Mouse (Mus musculus) lung, postnatal 0 days (tissue): ENCODE data around the gene Plekhf1. TPM values are rescaled to one million over a fixed set of nuclear protein-coding genes. Genes with fewer than 3 reads are reported as not detected.

Experiments
- ATAC-seq: fragments of 200-750 bp; cut with Nextera tagmentation; 2 replicates; pipeline ENCODE4 v1.8.0; 2017; ENCODE audit warnings: moderate library complexity
- DNase-seq: peaks from one replicate; pipeline ENCODE4 v3.0.0-alpha.2; 2016; ENCODE audit warnings: low spot score
- H3K27ac ChIP-seq: fragments of 300-500 bp; sonication (generic); 2 replicates; pipeline ENCODE4 v1.5.1; 2014; ENCODE audit warnings: antibody characterized with exemption, mild to moderate bottlenecking, low read length, mixed read lengths
- H3K27me3 ChIP-seq: fragments of 300-500 bp; sonication (generic); replicated peaks from 2 replicates; pipeline ENCODE4 v1.6.1; 2014; ENCODE audit warnings: low read length, mixed read lengths; ENCODE audit not compliant: insufficient read depth
- H3K36me3 ChIP-seq: fragments of 300-500 bp; sonication (generic); 2 replicates; pipeline ENCODE4 v1.6.1; 2014; ENCODE audit warnings: low read length, mixed read lengths; ENCODE audit not compliant: insufficient read depth
- H3K4me1 ChIP-seq: fragments of 300-500 bp; sonication (generic); 2 replicates; pipeline ENCODE4 v1.6.1; 2014; ENCODE audit warnings: antibody characterized with exemption, low read depth, low read length, mixed read lengths; ENCODE audit not compliant: insufficient read depth
- H3K4me2 ChIP-seq: fragments of 300-500 bp; sonication (generic); replicated peaks from 2 replicates; pipeline ENCODE4 v1.6.1; 2014; ENCODE audit warnings: low read depth, mild to moderate bottlenecking, low read length, moderate library complexity, mixed read lengths
- H3K4me3 ChIP-seq: fragments of 300-500 bp; sonication (generic); 2 replicates; pipeline ENCODE4 v1.5.1; 2014; ENCODE audit warnings: low read depth, low read length
- H3K9ac ChIP-seq: fragments of 300-500 bp; sonication (generic); replicated peaks from 2 replicates; pipeline ENCODE4 v1.6.1; 2014; ENCODE audit warnings: low read depth, mild to moderate bottlenecking
- H3K9me3 ChIP-seq: fragments of 300-500 bp; sonication (generic); 2 replicates; pipeline ENCODE4 v1.6.1; 2016; ENCODE audit warnings: low read length, mixed read lengths
- CTCF ChIP-seq: IDR thresholded peaks from 2 replicates; pipeline ENCODE4 v1.5.1; 2016; ENCODE audit warnings: antibody characterized with exemption, mild to moderate bottlenecking
- EP300 ChIP-seq: IDR thresholded peaks from 2 replicates; pipeline ENCODE4 v1.6.1; 2016; ENCODE audit warnings: antibody characterized with exemption, mild to moderate bottlenecking, control low read depth
- WGBS: fragments of 180-500 bp; shearing (Covaris S2); extraction: QIAGEN DNeasy Blood & Tissue Kit; methylation state at CpG from one replicate; pipeline ENCODE4 v1.1.7; 2014; 5-methylcytosine and 5-hydroxymethylcytosine counted together
- polyA plus RNA-seq: library from polyadenylated mRNA; unstranded; fragments of >200 nt; fragmentation: Nextera tagmentation; extraction: Ambion mirVana; gene quantifications from 2 replicates; pipeline ENCODE4 v1.2.1, GENCODE M21; 2015

Plekhf1 gene
- polyA plus RNA-seq: 2.5 and 3.9 TPM in 2 replicates

GRCm38 (mm10) chr7:38227900-38228298 is at the start of gene Plekhf1:
Gene Plekhf1 (minus strand): TSS chr7:38228016.
- Histone ChIP-seq H3K36me3 (no peaks in the 10 kb centered on the region), H3K4me2 (peak within 1 kb of the TSS; percentile 74), H3K27me3 (no peaks in the 10 kb centered on the region), H3K4me1 (peaks cover 2% of the 10 kb centered on the region; the same call in 1 of the 2 replicates), H3K4me3 (peak within 1 kb of the TSS; percentile 59), H3K27ac (peak within 1 kb of the TSS; percentile 90), H3K9me3 (no peaks in the 10 kb centered on the region), H3K9ac (peak within 1 kb of the TSS; percentile 53)
- ATAC-seq (peak; percentile 92), DNase-seq (peak; percentile 97)
- WGBS: under 1% methylated on average over 35 of the region's 36 CpGs
- TF ChIP-seq CTCF (no peak; the same call in 1 of the 2 replicates), EP300 (no peak)

GRCm38 (mm10) chr7:38272551-38272950 is 44.7 kb upstream of the Plekhf1 start:
- TF ChIP-seq EP300 (no peak), CTCF (no peak)
- H3K4me3 ChIP-seq: no peak overlapping the region
- H3K36me3 ChIP-seq: no peaks in the 10 kb centered on the region
- no peaks in the 10 kb centered on the region for H3K27me3 ChIP-seq
- no peak overlapping the region for H3K27ac ChIP-seq
- no peak for DNase-seq
- no peaks in the 10 kb centered on the region for H3K9me3 ChIP-seq
- H3K4me2 ChIP-seq: no peak overlapping the region
- H3K9ac ChIP-seq: no peak overlapping the region
- no peak for ATAC-seq
- peaks cover 3% of the 10 kb centered on the region; the same call in 1 of the 2 replicates for H3K4me1 ChIP-seq

- no peak overlapping the region for H3K27ac ChIP-seq
- no peaks in the 10 kb centered on the region for H3K9me3 ChIP-seq
- WGBS: 8% methylated on average over 4 of the region's 4 CpGs
- no peak for ATAC-seq
- DNase-seq: no peak
- H3K4me1 ChIP-seq: peaks cover 3% of the 10 kb centered on the region; the same call in 1 of the 2 replicates
- peak overlapping the region; percentile 73 for H3K9ac ChIP-seq
- H3K36me3 ChIP-seq: no peaks in the 10 kb centered on the region
- TF ChIP-seq EP300 (no peak), CTCF (no peak)
- H3K27me3 ChIP-seq: no peaks in the 10 kb centered on the region
- H3K4me3 ChIP-seq: peak overlapping the region; percentile 63
- H3K4me2 ChIP-seq: peak overlapping the region; percentile 68
These were observed 44.0 kb upstream of the Plekhf1 start for GRCm38 (mm10) chr7:38271859-38272258.

- DNase-seq (no peak), ATAC-seq (peak; percentile 59)
- WGBS: under 1% methylated on average over 11 of the region's 11 CpGs
- Histone ChIP-seq H3K36me3 (no peaks in the 10 kb centered on the region), H3K4me3 (peak overlapping the region; percentile 63), H3K4me1 (peaks cover 3% of the 10 kb centered on the region; the same call in 1 of the 2 replicates), H3K27ac (peak overlapping the region; percentile 45; the same call in 1 of the 2 replicates), H3K4me2 (peak overlapping the region; percentile 68), H3K9ac (peak overlapping the region; percentile 73), H3K9me3 (no peaks in the 10 kb centered on the region), H3K27me3 (no peaks in the 10 kb centered on the region)
- TF ChIP-seq EP300 (0 out of 2 replicates have a peak, but pooled peaks have one; percentile 27), CTCF (peak; percentile 0; the same call in 1 of the 2 replicates)
These were observed 43.6 kb upstream of the Plekhf1 start for GRCm38 (mm10) chr7:38271511-38271811.

GRCm38 (mm10) chr7:38270703-38271510 is 43.1 kb upstream of the Plekhf1 start, which contains the start of gene Pop4:
Gene Pop4 (minus strand): TSS chr7:38271423.
- ATAC-seq (peak; percentile 97), DNase-seq (peak; percentile 92)
- peak within 1 kb of the TSS; percentile 63 for H3K4me3 ChIP-seq
- H3K36me3 ChIP-seq: peaks cover under 1% of the 10 kb centered on the region; the same call in 1 of the 2 replicates
- H3K9me3 ChIP-seq: no peaks in the 10 kb centered on the region
- peak within 1 kb of the TSS; percentile 45 for H3K27ac ChIP-seq
- no peaks in the 10 kb centered on the region for H3K27me3 ChIP-seq
- H3K9ac ChIP-seq: peak within 1 kb of the TSS; percentile 73
- peak within 1 kb of the TSS; percentile 68 for H3K4me2 ChIP-seq
- H3K4me1 ChIP-seq: peaks cover 3% of the 10 kb centered on the region; the same call in 1 of the 2 replicates
- TF ChIP-seq CTCF: peak; percentile 13; the same call in 1 of the 2 replicates
- no peak for TF ChIP-seq EP300
- under 1% methylated on average over 38 of the region's 38 CpGs for WGBS

- Histone ChIP-seq H3K27me3 (no peaks in the 10 kb centered on the region), H3K27ac (no peak overlapping the region), H3K36me3 (peaks cover 28% of the 10 kb centered on the region), H3K4me2 (no peak overlapping the region), H3K4me1 (peaks cover 3% of the 10 kb centered on the region; the same call in 1 of the 2 replicates), H3K9me3 (no peaks in the 10 kb centered on the region), H3K4me3 (no peak overlapping the region), H3K9ac (no peak overlapping the region)
- TF ChIP-seq EP300 (no peak), CTCF (peak; percentile 71)
- DNase-seq: peak; percentile 66
- peak; percentile 44; the same call in 1 of the 2 replicates for ATAC-seq
- 88% methylated on average over 8 of the region's 8 CpGs for WGBS
These were observed 39.3 kb upstream of the Plekhf1 start for GRCm38 (mm10) chr7:38267006-38267680.
